Mouse (Mus musculus): ENCODE data around the gene Gcm1. TPM values are rescaled to one million over a fixed set of nuclear protein-coding genes. Genes with fewer than 3 reads are reported as not detected.
A peak's percentile ranks its signal among the peaks of the same experiment; 100 is the strongest.

Gene Gcm1
- total RNA-seq, 2 experiments from 2014 or later = not detected

GRCm38 (mm10) chr9:78109656-78110055, 57.9 kb downstream of the Gcm1 start:
- Histone ChIP-seq H3K4me3 (peak overlapping the region; percentile 99), H3K27ac (no peak overlapping the region)
- TF ChIP-seq CTCF (conservative IDR thresholded peaks at IDR 0.05) = peak; percentile 61
- no peak for DNase-seq (ENCODE audit: low spot score in 2 of 2)

GRCm38 (mm10) chr9:78111456-78111855, 59.7 kb downstream of the Gcm1 start:
- Histone ChIP-seq H3K27ac (no peak overlapping the region), H3K4me3 (no peak overlapping the region)
- DNase-seq (ENCODE audit: low spot score in 2 of 2) = no peak
- TF ChIP-seq CTCF (conservative IDR thresholded peaks at IDR 0.05) = no peak

GRCm38 (mm10) chr9:78112770-78113537, 61.2 kb downstream of the Gcm1 start:
- H3K4me3 ChIP-seq = peak overlapping the region; percentile 91
- peak overlapping the region; percentile 97 for H3K27ac ChIP-seq
- TF ChIP-seq CTCF (conservative IDR thresholded peaks at IDR 0.05) = peak; percentile 100
- peak; percentile 92 to 93 for DNase-seq (ENCODE audit: low spot score in 2 of 2)

- Histone ChIP-seq H3K27ac (peak overlapping the region; percentile 97), H3K4me3 (peak overlapping the region; percentile 91)
- TF ChIP-seq CTCF (conservative IDR thresholded peaks at IDR 0.05) = no peak
- no peak for DNase-seq (ENCODE audit: low spot score in 2 of 2)
Measured at GRCm38 (mm10) chr9:78113538-78113885, 61.8 kb downstream of the Gcm1 start.

Other genes with a start within 250 kb of the Gcm1 start
- 10 to 100 TPM; 60.4 to 67.3 TPM for gene Elovl5, start 134.6 kb upstream of the Gcm1 start, total RNA-seq (2021)
- gene Fbxo9, start 57.1 kb downstream of the Gcm1 start, total RNA-seq (2021) = 10 to 100 TPM; 86.6 to 86.7 TPM
- gene Ick, start 57.3 kb downstream of the Gcm1 start, total RNA-seq (2021) = 10 to 100 TPM; 18.3 to 20.6 TPM
- gene Gsta4, start 130.8 kb downstream of the Gcm1 start, total RNA-seq (2021) = 10 to 100 TPM; 48.4 to 50.1 TPM
- gene Gsta1, start 178.7 kb downstream of the Gcm1 start, total RNA-seq (2021) = not detected
- gene Gm3776, start 205.2 kb downstream of the Gcm1 start, total RNA-seq (2021) = not detected
- gene Gm10639, start 238.0 kb downstream of the Gcm1 start, total RNA-seq (2021) = not detected

Measured in layer of hippocampus, adult 2 months (tissue).